In the genomic region with DNA sequence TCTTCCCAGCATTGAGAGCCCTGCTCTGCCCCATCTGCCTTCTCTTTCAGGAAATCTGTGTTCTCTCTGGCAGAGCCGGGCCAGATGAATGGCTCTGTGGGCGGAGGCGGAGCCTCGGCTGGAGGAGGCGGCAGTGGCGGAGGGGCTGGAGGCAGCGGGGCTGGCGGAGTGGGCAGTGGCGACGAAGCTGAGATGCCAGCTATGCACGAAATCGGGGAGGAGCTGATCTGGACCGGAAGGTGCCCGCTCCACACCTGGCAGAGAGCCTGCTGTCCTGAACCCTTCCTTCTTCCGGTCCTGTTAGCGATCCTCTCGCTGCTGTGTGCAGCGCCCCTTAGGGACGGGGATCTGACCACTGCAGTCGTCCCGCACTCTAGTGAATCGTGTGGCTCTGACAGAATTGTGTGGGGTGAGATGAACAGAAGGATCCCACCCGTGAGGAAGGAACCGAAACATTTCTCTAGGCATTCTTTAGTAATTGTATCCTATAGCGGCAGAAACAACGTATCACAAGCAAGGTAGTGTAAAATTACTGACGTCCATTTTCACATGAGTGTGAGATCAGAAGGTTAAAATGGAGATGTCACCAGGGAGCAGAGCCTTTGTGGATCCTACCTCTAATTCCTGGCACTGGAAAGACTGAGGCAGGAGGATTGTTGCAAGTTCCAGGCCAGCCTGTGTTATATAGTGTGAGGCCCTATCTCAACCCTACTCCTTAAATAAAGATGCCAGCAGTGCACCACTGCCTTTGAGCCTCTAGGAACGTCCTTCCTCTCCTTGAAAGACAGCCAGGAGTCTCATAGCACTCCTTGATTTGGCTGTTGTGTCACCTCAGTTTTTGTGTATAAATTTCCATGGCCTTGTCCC, we compare ENCODE assay signal across 8 mouse cellular contexts. TPM values are rescaled to one million over a fixed set of nuclear protein-coding genes. Genes with fewer than 3 reads are reported as not detected.
DNase-seq lines count a peak whose midpoint lies in the region; ATAC-seq and TF ChIP-seq lines count a peak whose summit lies in the region.

No protein-coding gene starts in this region.

- peak; percentile 73 for TF ChIP-seq CTCF in gastrocnemius, adult 2 months (IDR thresholded peaks at IDR 0.05)

- WGBS in hindbrain, embryonic 16.5 days = 2% methylated on average over 28 of the region's 28 CpGs

- no peaks in the 10 kb centered on the region for H3K9me3 ChIP-seq in hindbrain, embryonic 16.5 days (ENCODE audit: control insufficient read depth, low read length)

- peak; percentile 97 for ATAC-seq in hindbrain, embryonic 16.5 days

- DNase-seq in T-cell, adult 2 months (ENCODE audit: low spot score) = peak; percentile 71
- peak; percentile 84 to 93 for DNase-seq in cerebellum, postnatal 4 days (ENCODE audit: low spot score in 2 of 2)
- peak; percentile 94 for DNase-seq in gastrocnemius, adult 2 months
- peak; percentile 77 to 87 for DNase-seq in left cerebral cortex, adult 18-20 months (ENCODE audit: low spot score in 2 of 2)
- peak; percentile 92 to 96 for DNase-seq in lung, postnatal 4 days
- peak; percentile 95 for DNase-seq in retina, postnatal 1 day
- DNase-seq in thymus, postnatal 4 days = peak; percentile 64

- H3K36me3 ChIP-seq in hindbrain, embryonic 16.5 days (ENCODE audit: control insufficient read depth, insufficient read depth, low read length) = no peaks in the 10 kb centered on the region

- H3K4me3 ChIP-seq in gastrocnemius, adult 2 months = peak overlapping the region; percentile 84
- H3K4me3 ChIP-seq in hindbrain, embryonic 16.5 days (ENCODE audit: low read length) = peak overlapping the region; percentile 45

- peak overlapping the region; percentile 65 for H3K9ac ChIP-seq in hindbrain, embryonic 16.5 days (ENCODE audit: low read depth, low read length)

- intact Hi-C loops in gastrocnemius, adult 2 months (cut with DNase I) = loop anchor here (2.0 kb wide), 1 partner anchor 104 kb away; a partner anchor contains a TSS

- peak overlapping the region; percentile 65 for H3K4me2 ChIP-seq in hindbrain, embryonic 16.5 days (ENCODE audit: low read length)

- H3K27me3 ChIP-seq in hindbrain, embryonic 16.5 days (replicated peaks; ENCODE audit: control insufficient read depth, insufficient read depth, low read length) = no peaks in the 10 kb centered on the region

- peaks cover 5% of the 10 kb centered on the region for H3K4me1 ChIP-seq in hindbrain, embryonic 16.5 days (ENCODE audit: control insufficient read depth, insufficient read depth, low read depth, low read length)

- peak overlapping the region; percentile 81 for H3K27ac ChIP-seq in gastrocnemius, adult 2 months
- H3K27ac ChIP-seq in hindbrain, embryonic 16.5 days (ENCODE audit: low read depth, low read length) = peak overlapping the region; percentile 88

RNA-seq across cellular contexts. Expression of a gene that starts 48.7 kb away (rescaled TPM):
- total RNA-seq in gastrocnemius, adult 2 months (2021) = not detected
- polyA plus RNA-seq in hindbrain, embryonic 16.5 days (2015; fragmentation: Nextera tagmentation; extraction: Ambion mirVana) = 2.5 and 2.8 TPM in 2 replicates
- total RNA-seq in left cerebral cortex, adult 18-20 months (2021) = under 1 TPM; 0.09 to 0.21 TPM

RNA-seq across cellular contexts. Expression of a gene that starts 57.3 kb away (rescaled TPM):
- 1 to 10 TPM; 3.0 to 4.2 TPM for total RNA-seq in gastrocnemius, adult 2 months (2021)
- polyA plus RNA-seq in hindbrain, embryonic 16.5 days (2015; fragmentation: Nextera tagmentation; extraction: Ambion mirVana) = 33.4 and 34.3 TPM in 2 replicates
- total RNA-seq in left cerebral cortex, adult 18-20 months (2021) = 1 to 10 TPM; 6.5 to 6.7 TPM

RNA-seq across cellular contexts. Expression of a gene that starts 57.4 kb away (rescaled TPM):
- total RNA-seq in gastrocnemius, adult 2 months (2021) = 10 to 100 TPM in 1 of 2 experiments, 1 to 10 TPM in 1; 7.4 to 12.6 TPM
- polyA plus RNA-seq in hindbrain, embryonic 16.5 days (2015; fragmentation: Nextera tagmentation; extraction: Ambion mirVana) = 19.4 and 23.9 TPM in 2 replicates
- total RNA-seq in left cerebral cortex, adult 18-20 months (2021) = 10 to 100 TPM; 17.9 to 22.5 TPM

Comparison
In these comparisons a context has a peak if more than half of its experiments do, and no peak if none do; other contexts are left out.
1. Peak in every context shown above with its lines: DNase-seq, ATAC-seq, H3K4me3 ChIP-seq and H3K27ac ChIP-seq.